Comparison of ENCODE assay signal across 9 mouse cellular contexts in genomic region chr19:47472881-47473400, GRCm38 (mm10). TPM values are rescaled to one million over a fixed set of nuclear protein-coding genes. Genes with fewer than 3 reads are reported as not detected.
DNase-seq lines count a peak whose midpoint lies in the region; ATAC-seq and TF ChIP-seq lines count a peak whose summit lies in the region.
"Had no signal": no experiment of that assay in that cellular context is flagged by ENCODE, and none has a peak within 500 bp of the region (broad histone marks: within the 10 kb centered on the region; RNA-seq: fewer than 3 reads in every experiment).

No protein-coding gene starts in this region.

- H3K27me3 ChIP-seq in kidney, postnatal 0 days (ENCODE audit: insufficient read depth, low read length), result no peaks in the 10 kb centered on the region
- no peaks in the 10 kb centered on the region for H3K27me3 ChIP-seq in kidney, embryonic 15.5 days
- H3K27me3 ChIP-seq in forebrain, embryonic 12.5 days, result no peaks in the 10 kb centered on the region
- H3K27me3 ChIP-seq in hindbrain, embryonic 10.5 days (ENCODE audit: insufficient read depth, poor library complexity, severe bottlenecking), result no peaks in the 10 kb centered on the region
- H3K27me3 ChIP-seq in neural tube, embryonic 15.5 days (replicated peaks), result no peaks in the 10 kb centered on the region
- H3K27me3 ChIP-seq: limb, embryonic 15.5 days had no signal

- no peak for ATAC-seq in kidney, postnatal 0 days (replicated peaks; ENCODE audit: low FRiP score, low read depth)
- no peak; the same call in 1 of the 2 replicates for ATAC-seq in kidney, embryonic 15.5 days (replicated peaks; ENCODE audit: low FRiP score)
- peak; percentile 79 for ATAC-seq in forebrain, embryonic 12.5 days (ENCODE audit: low FRiP score)
- no peak for ATAC-seq in neural tube, embryonic 15.5 days (ENCODE audit: low FRiP score)

- 25% methylated on average over 15 of the region's 15 CpGs for WGBS in kidney, postnatal 0 days
- 23% methylated on average over 15 of the region's 15 CpGs for WGBS in kidney, embryonic 15.5 days
- WGBS in forebrain, embryonic 12.5 days, result 19% methylated on average over 15 of the region's 15 CpGs
- WGBS in hindbrain, embryonic 10.5 days, result 64% methylated on average over 15 of the region's 15 CpGs
- WGBS in neural tube, embryonic 15.5 days, result 13% methylated on average over 15 of the region's 15 CpGs

- no peak for TF ChIP-seq CTCF in kidney, postnatal 0 days (IDR thresholded peaks at IDR 0.05; ENCODE audit: low read depth)

- 0 out of 2 replicates have a peak, but pooled peaks cover 7% of the 10 kb centered on the region for H3K4me1 ChIP-seq in kidney, postnatal 0 days (replicated peaks; ENCODE audit: insufficient read depth, low read length)
- H3K4me1 ChIP-seq in kidney, embryonic 15.5 days, result peaks cover 9% of the 10 kb centered on the region
- peaks cover 18% of the 10 kb centered on the region for H3K4me1 ChIP-seq in forebrain, embryonic 12.5 days
- H3K4me1 ChIP-seq in hindbrain, embryonic 10.5 days (replicated peaks), result peaks cover 17% of the 10 kb centered on the region
- H3K4me1 ChIP-seq in neural tube, embryonic 15.5 days, result peaks cover 10% of the 10 kb centered on the region

- no peaks in the 10 kb centered on the region for H3K9me3 ChIP-seq in kidney, postnatal 0 days (replicated peaks; ENCODE audit: low read length)
- no peaks in the 10 kb centered on the region for H3K9me3 ChIP-seq in kidney, embryonic 15.5 days (replicated peaks)
- H3K9me3 ChIP-seq in forebrain, embryonic 12.5 days, result no peaks in the 10 kb centered on the region
- no peaks in the 10 kb centered on the region for H3K9me3 ChIP-seq in hindbrain, embryonic 10.5 days
- no peaks in the 10 kb centered on the region for H3K9me3 ChIP-seq in neural tube, embryonic 15.5 days (replicated peaks)
- H3K9me3 ChIP-seq: limb, embryonic 15.5 days had no signal

- H3K4me2 ChIP-seq in kidney, postnatal 0 days (ENCODE audit: low read length), result peak overlapping the region; percentile 25; the same call in 1 of the 2 replicates
- no peak overlapping the region for H3K4me2 ChIP-seq in kidney, embryonic 15.5 days
- peak overlapping the region; percentile 19; the same call in 1 of the 2 replicates for H3K4me2 ChIP-seq in forebrain, embryonic 12.5 days
- peak overlapping the region; percentile 37 for H3K4me2 ChIP-seq in neural tube, embryonic 15.5 days
- H3K4me2 ChIP-seq: limb, embryonic 15.5 days had no signal

- 0 out of 2 replicates have a peak overlapping the region, but pooled peaks have one; percentile 27 for H3K9ac ChIP-seq in kidney, postnatal 0 days (ENCODE audit: low read depth, low read length)
- H3K9ac ChIP-seq in kidney, embryonic 15.5 days, result no peak overlapping the region
- no peak overlapping the region for H3K9ac ChIP-seq in forebrain, embryonic 12.5 days
- no peak overlapping the region for H3K9ac ChIP-seq in neural tube, embryonic 15.5 days (replicated peaks)
- H3K9ac ChIP-seq: limb, embryonic 15.5 days had no signal

- intact Hi-C loops in left cerebral cortex, postnatal 36 days (cut with DNase I), result no loop called here

- H3K4me3 ChIP-seq in kidney, postnatal 0 days (replicated peaks; ENCODE audit: low read depth, low read length), result no peak overlapping the region
- H3K4me3 ChIP-seq in kidney, embryonic 15.5 days (replicated peaks), result no peak overlapping the region
- H3K4me3 ChIP-seq in forebrain, embryonic 12.5 days (replicated peaks), result no peak overlapping the region
- no peak overlapping the region for H3K4me3 ChIP-seq in hindbrain, embryonic 10.5 days
- no peak overlapping the region for H3K4me3 ChIP-seq in neural tube, embryonic 15.5 days (replicated peaks)
- H3K4me3 ChIP-seq: limb, embryonic 15.5 days had no signal

- H3K36me3 ChIP-seq in kidney, postnatal 0 days (ENCODE audit: insufficient read depth, low read length), result no peaks in the 10 kb centered on the region
- H3K36me3 ChIP-seq in kidney, embryonic 15.5 days, result no peaks in the 10 kb centered on the region
- no peaks in the 10 kb centered on the region for H3K36me3 ChIP-seq in forebrain, embryonic 12.5 days (replicated peaks)
- H3K36me3 ChIP-seq in hindbrain, embryonic 10.5 days, result no peaks in the 10 kb centered on the region
- no peaks in the 10 kb centered on the region for H3K36me3 ChIP-seq in neural tube, embryonic 15.5 days
- H3K36me3 ChIP-seq: limb, embryonic 15.5 days had no signal

- no peak overlapping the region for H3K27ac ChIP-seq in kidney, postnatal 0 days
- H3K27ac ChIP-seq in kidney, embryonic 15.5 days, result no peak overlapping the region
- H3K27ac ChIP-seq in forebrain, embryonic 12.5 days, result peak overlapping the region; percentile 71
- peak overlapping the region; percentile 76 for H3K27ac ChIP-seq in hindbrain, embryonic 10.5 days
- H3K27ac ChIP-seq in neural tube, embryonic 15.5 days (replicated peaks), result 0 out of 2 replicates have a peak overlapping the region, but pooled peaks have one; percentile 20
- H3K27ac ChIP-seq: limb, embryonic 15.5 days had no signal

- no peak for DNase-seq in kidney, postnatal 0 days (ENCODE audit: low spot score)
- no peak for DNase-seq in hindbrain, embryonic 10.5 days (ENCODE audit: low spot score)
- no peak for DNase-seq in thymus, postnatal 36 days
- DNase-seq in left cerebral cortex, postnatal 36 days (ENCODE audit: low spot score in 2 of 2), result no peak
- DNase-seq: cerebellum, adult 11-12 months had no signal

RNA-seq across cellular contexts. Expression of gene Sh3pxd2a, which starts 8.7 kb away (rescaled TPM):
- polyA plus RNA-seq in kidney, postnatal 0 days (2015; fragmentation: Nextera tagmentation; extraction: Ambion mirVana), result 4.1 TPM in 2 replicates
- polyA plus RNA-seq in kidney, embryonic 15.5 days (2015; fragmentation: Nextera tagmentation; extraction: Ambion mirVana), result 5.5 and 6.4 TPM in 2 replicates
- 3.7 TPM in 2 replicates for polyA plus RNA-seq in forebrain, embryonic 12.5 days (2016; fragmentation: Nextera tagmentation; extraction: Ambion mirVana)
- polyA plus RNA-seq in hindbrain, embryonic 10.5 days (2016; fragmentation: Nextera tagmentation; extraction: Ambion mirVana), result 2.7 TPM in 2 replicates
- polyA plus RNA-seq in neural tube, embryonic 15.5 days (2015; fragmentation: Nextera tagmentation; extraction: Ambion mirVana), result 2.2 and 3.3 TPM in 2 replicates
- total RNA-seq in left cerebral cortex, postnatal 36 days (2021), result 10 to 100 TPM; 27.9 to 36.1 TPM

Comparison
In these comparisons a context has a peak if more than half of its experiments do, and no peak if none do; other contexts are left out.
1. H3K27ac ChIP-seq: peak in forebrain, embryonic 12.5 days (single experiment), hindbrain, embryonic 10.5 days (single experiment) and neural tube, embryonic 15.5 days (single experiment); none in kidney, postnatal 0 days (single experiment) and kidney, embryonic 15.5 days (single experiment).